Mouse (Mus musculus) cortical plate, adult 2 months (tissue): ENCODE measurements around the gene Mef2d. TPM values are rescaled to one million over a fixed set of nuclear protein-coding genes. Genes with fewer than 3 reads are reported as not detected.
"Not testable (repeated sequence)": the region's sequence is repeated elsewhere in the genome, so short reads cannot be mapped to it uniquely, and the experiment has no call there.

ENCODE experiments used
- H3K27ac ChIP-seq: fragments of 200-500 bp; 2 replicates; pipeline ENCODE4 v1.5.1; 2012; ENCODE audit warnings: low read length, control low read depth, inconsistent platforms; ENCODE audit not compliant: insufficient read depth
- H3K4me1 ChIP-seq: fragments of 200-500 bp; 2 replicates; pipeline ENCODE4 v1.6.1; 2011; ENCODE audit warnings: low read length; ENCODE audit not compliant: control insufficient read depth, insufficient read depth
- H3K4me3 ChIP-seq: fragments of 200-500 bp; 2 replicates; pipeline ENCODE4 v1.5.1; 2011; ENCODE audit warnings: mild to moderate bottlenecking, low read length, control low read depth; ENCODE audit not compliant: insufficient read depth
- CTCF ChIP-seq: fragments of 200-500 bp; IDR thresholded peaks from 2 replicates; pipeline ENCODE4 v1.5.1; 2011; ENCODE audit warnings: mild to moderate bottlenecking, control low read depth, low read length; ENCODE audit not compliant: insufficient read depth; ENCODE audit errors: extremely low read depth
- POLR2A ChIP-seq: fragments of 200-500 bp; IDR thresholded peaks from 2 replicates; pipeline ENCODE4 v1.6.1; 2011; ENCODE audit warnings: mild to moderate bottlenecking, low read length, control low read depth; ENCODE audit not compliant: insufficient read depth; ENCODE audit errors: extremely low read depth
- polyA plus RNA-seq: library from polyadenylated mRNA; depleted of rRNA; stranded (reverse); fragments of >200 nt; gene quantifications from 2 replicates; pipeline ENCODE4 v1.2.3, GENCODE M21; 2012

Mef2d gene
- polyA plus RNA-seq, 1 experiment = 131 TPM

- no peak for TF ChIP-seq CTCF
- no peak for TF ChIP-seq POLR2A
- no peak overlapping the region for H3K27ac ChIP-seq
- H3K4me3 ChIP-seq = no peak overlapping the region
- H3K4me1 ChIP-seq = peaks cover 9% of the 10 kb centered on the region
Measured at GRCm38 (mm10) chr3:88174894-88175293, 32.7 kb downstream of the Mef2d start.

GRCm38 (mm10) chr3:88177106-88177505 is 34.9 kb downstream of the Mef2d start:
- Histone ChIP-seq H3K27ac (no peak overlapping the region), H3K4me3 (peak overlapping the region; percentile 55; the same call in 1 of the 2 replicates), H3K4me1 (peaks cover 3% of the 10 kb centered on the region; the same call in 1 of the 2 replicates)
- no peak for TF ChIP-seq POLR2A
- no peak for TF ChIP-seq CTCF

- TF ChIP-seq CTCF (no peak), POLR2A (peak; percentile 65)
- Histone ChIP-seq H3K4me1 (peaks cover 3% of the 10 kb centered on the region; the same call in 1 of the 2 replicates), H3K4me3 (peak overlapping the region; percentile 55), H3K27ac (peak overlapping the region; percentile 93)
Measured at GRCm38 (mm10) chr3:88177562-88178345, 35.6 kb downstream of the Mef2d start.

GRCm38 (mm10) chr3:88178346-88178733 is 36.2 kb downstream of the Mef2d start:
- H3K4me3 ChIP-seq = peak overlapping the region; percentile 55

GRCm38 (mm10) chr3:88178986-88179385 is 36.8 kb downstream of the Mef2d start:
- TF ChIP-seq POLR2A = no peak
- no peak for TF ChIP-seq CTCF
- Histone ChIP-seq H3K27ac (no peak overlapping the region), H3K4me1 (peaks cover 2% of the 10 kb centered on the region; the same call in 1 of the 2 replicates), H3K4me3 (no peak overlapping the region)

More at GRCm38 (mm10) chr3:88178346-88178733, 36.2 kb downstream of the Mef2d start:
- H3K4me1 ChIP-seq = not testable (repeated sequence)
- 0 out of 2 replicates have a peak overlapping the region, but pooled peaks have one; percentile 7 for H3K27ac ChIP-seq

- Histone ChIP-seq H3K4me3 (no peak overlapping the region), H3K4me1 (peaks cover 2% of the 10 kb centered on the region; the same call in 1 of the 2 replicates), H3K27ac (no peak overlapping the region)
- TF ChIP-seq CTCF = no peak
- TF ChIP-seq POLR2A = no peak
Measured at GRCm38 (mm10) chr3:88181374-88181773, 39.2 kb downstream of the Mef2d start.

GRCm38 (mm10) chr3:88186424-88186823 is 44.3 kb downstream of the Mef2d start:
- no peak overlapping the region for H3K4me3 ChIP-seq
- no peaks in the 10 kb centered on the region for H3K4me1 ChIP-seq
- H3K27ac ChIP-seq = no peak overlapping the region
- TF ChIP-seq CTCF (0 out of 2 replicates have a peak, but pooled peaks have one; percentile 20), POLR2A (no peak)

- Histone ChIP-seq H3K4me1 (no peaks in the 10 kb centered on the region), H3K4me3 (no peak overlapping the region), H3K27ac (no peak overlapping the region)
- TF ChIP-seq CTCF (no peak), POLR2A (no peak)
Measured at GRCm38 (mm10) chr3:88191146-88191545, 49.0 kb downstream of the Mef2d start.

- Histone ChIP-seq H3K27ac (no peak overlapping the region), H3K4me3 (no peak overlapping the region), H3K4me1 (no peaks in the 10 kb centered on the region)
- TF ChIP-seq CTCF (peak; percentile 92), POLR2A (no peak)
Measured at GRCm38 (mm10) chr3:88191820-88192616, 49.8 kb downstream of the Mef2d start.

- peaks cover 1% of the 10 kb centered on the region; the same call in 1 of the 2 replicates for H3K4me1 ChIP-seq
- H3K27ac ChIP-seq = no peak overlapping the region
Measured at GRCm38 (mm10) chr3:88197741-88198504, 55.8 kb downstream of the Mef2d start.

More at GRCm38 (mm10) chr3:88197741-88198504, 55.8 kb downstream of the Mef2d start:
- TF ChIP-seq CTCF (no peak), POLR2A (no peak)
- H3K4me3 ChIP-seq = no peak overlapping the region
